Mouse (Mus musculus) hindbrain, embryonic 11.5 days (tissue): ENCODE results near the gene Ywhae. TPM values are rescaled to one million over a fixed set of nuclear protein-coding genes. Genes with fewer than 3 reads are reported as not detected.

Experiments used
- ATAC-seq: fragments of 200-750 bp; cut with Nextera tagmentation; 2 replicates; pipeline ENCODE4 v1.8.0; 2017; ENCODE audit warnings: mild to moderate bottlenecking, moderate TSS enrichment, moderate library complexity; ENCODE audit not compliant: low FRiP score
- DNase-seq: peaks from one replicate; pipeline ENCODE4 v3.0.0-alpha.2; 2015; ENCODE audit warnings: low spot score
- H3K27ac ChIP-seq: fragments of 300-500 bp; sonication (generic); 2 replicates; pipeline ENCODE4 v1.5.1; 2014; ENCODE audit warnings: mild to moderate bottlenecking, low read depth, low read length
- H3K27me3 ChIP-seq: fragments of 300-500 bp; sonication (generic); 2 replicates; pipeline ENCODE4 v1.6.1; 2014; ENCODE audit warnings: mild to moderate bottlenecking, low read length, moderate library complexity, mixed read lengths; ENCODE audit not compliant: control insufficient read depth, insufficient read depth
- H3K36me3 ChIP-seq: fragments of 300-500 bp; sonication (generic); 2 replicates; pipeline ENCODE4 v1.6.1; 2014; ENCODE audit warnings: mild to moderate bottlenecking, low read length, moderate library complexity, mixed read lengths; ENCODE audit not compliant: control insufficient read depth, insufficient read depth
- H3K4me1 ChIP-seq: fragments of 300-500 bp; sonication (generic); replicated peaks from 2 replicates; pipeline ENCODE4 v1.6.1; 2014; ENCODE audit warnings: low read length, mixed read lengths; ENCODE audit not compliant: control insufficient read depth, insufficient read depth
- H3K4me2 ChIP-seq: fragments of 300-500 bp; sonication (generic); replicated peaks from 2 replicates; pipeline ENCODE4 v1.6.1; 2014; ENCODE audit warnings: mild to moderate bottlenecking, low read depth, low read length
- H3K4me3 ChIP-seq: fragments of 300-500 bp; sonication (generic); 2 replicates; pipeline ENCODE4 v1.5.1; 2014; ENCODE audit warnings: low read depth, low read length
- H3K9ac ChIP-seq: fragments of 300-500 bp; sonication (generic); 2 replicates; pipeline ENCODE4 v1.6.1; 2014; ENCODE audit warnings: low read depth, low read length
- H3K9me3 ChIP-seq: fragments of 300-500 bp; sonication (generic); 2 replicates; pipeline ENCODE4 v1.6.1; 2016; ENCODE audit warnings: low read length; ENCODE audit not compliant: control insufficient read depth
- WGBS: fragments of 180-500 bp; shearing (Covaris S2); extraction: QIAGEN DNeasy Blood & Tissue Kit; methylation state at CpG from one replicate; pipeline ENCODE4 v1.1.7; 2014; 5-methylcytosine and 5-hydroxymethylcytosine counted together
- polyA plus RNA-seq: library from polyadenylated mRNA; unstranded; fragments of >200 nt; fragmentation: Nextera tagmentation; extraction: Ambion mirVana; gene quantifications from 2 replicates; pipeline ENCODE4 v1.2.1, GENCODE M21; 2014

Ywhae gene
- polyA plus RNA-seq, 1 experiment from 2014 or later, result 1,626 TPM

DNA sequence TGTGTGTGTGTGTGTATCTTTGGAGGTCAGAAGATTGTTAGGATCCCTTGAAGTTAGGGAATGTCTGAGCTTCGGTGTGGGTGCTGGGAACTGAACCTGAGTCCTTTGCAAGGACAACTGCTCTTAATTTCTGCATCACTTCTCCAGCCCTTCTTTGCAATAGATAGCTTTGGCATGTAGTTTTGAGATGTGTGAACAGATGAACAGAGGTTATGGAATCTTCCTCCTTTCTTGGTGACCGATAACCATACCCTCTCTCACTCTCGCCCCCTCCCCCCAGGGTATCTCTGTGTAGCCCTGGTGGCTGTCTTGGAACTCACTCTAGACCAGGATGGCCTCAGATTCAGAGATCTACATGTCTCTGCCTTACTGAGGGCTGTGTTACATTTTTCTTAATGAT is 12.1 kb downstream of the Ywhae start:
- no peak for ATAC-seq
- no peak overlapping the region for H3K4me2 ChIP-seq
- H3K36me3 ChIP-seq, result no peaks in the 10 kb centered on the region
- 91% methylated on average over 3 of the region's 3 CpGs for WGBS
- no peak overlapping the region for H3K4me3 ChIP-seq
- H3K27ac ChIP-seq, result no peak overlapping the region
- no peaks in the 10 kb centered on the region for H3K9me3 ChIP-seq
- no peak for DNase-seq
- H3K4me1 ChIP-seq, result 0 out of 2 replicates have a peak, but pooled peaks cover 2% of the 10 kb centered on the region
- H3K27me3 ChIP-seq, result no peaks in the 10 kb centered on the region
- H3K9ac ChIP-seq, result no peak overlapping the region

DNA sequence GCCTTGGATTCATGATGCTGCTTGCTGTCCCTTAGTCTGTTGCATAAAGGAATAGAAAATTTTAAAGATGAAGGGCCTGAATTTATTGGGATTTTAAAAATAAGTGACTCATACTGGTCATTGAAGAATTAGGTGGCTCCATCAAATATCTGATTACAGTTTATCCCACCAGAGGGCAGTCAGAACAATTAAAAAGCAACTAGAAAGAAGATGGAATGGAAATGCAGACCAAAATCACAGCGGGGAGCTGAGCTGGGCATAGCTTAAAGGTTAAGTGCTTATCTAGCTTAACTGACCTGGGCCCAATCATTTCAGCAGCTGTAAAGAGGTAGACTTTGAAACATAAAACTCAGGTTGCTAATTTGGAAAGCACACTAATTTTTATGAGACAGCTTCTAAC is 17.9 kb downstream of the Ywhae start:
- H3K27ac ChIP-seq, result no peak overlapping the region
- no peaks in the 10 kb centered on the region for H3K27me3 ChIP-seq
- H3K4me3 ChIP-seq, result no peak overlapping the region
- no peak overlapping the region for H3K4me2 ChIP-seq
- H3K9me3 ChIP-seq, result no peaks in the 10 kb centered on the region
- 92% methylated on average over 1 of the region's 1 CpGs for WGBS
- no peak overlapping the region for H3K9ac ChIP-seq
- no peak for DNase-seq
- ATAC-seq, result no peak
- no peaks in the 10 kb centered on the region for H3K36me3 ChIP-seq
- H3K4me1 ChIP-seq, result 0 out of 2 replicates have a peak, but pooled peaks cover 2% of the 10 kb centered on the region

DNA sequence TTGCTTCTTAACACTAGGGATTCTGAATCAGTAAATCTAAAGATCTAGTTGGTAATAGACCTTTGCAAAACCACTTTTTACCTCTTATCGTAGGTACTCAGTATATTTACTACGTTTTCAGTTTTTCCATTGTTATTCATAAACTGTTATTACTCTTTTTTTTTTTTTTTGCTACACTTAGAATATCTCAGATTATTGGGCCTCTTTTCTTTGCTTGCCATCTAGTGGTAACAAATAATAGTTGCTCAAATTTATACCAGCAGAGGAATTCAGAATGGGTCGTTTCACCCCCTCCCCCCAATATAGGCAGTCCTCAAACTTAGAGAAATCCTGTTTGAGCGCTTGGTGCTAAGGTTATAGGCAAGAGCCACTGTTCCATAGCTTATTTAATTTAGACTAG is 18.4 kb downstream of the Ywhae start:
- Histone ChIP-seq H3K36me3 (no peaks in the 10 kb centered on the region), H3K27me3 (no peaks in the 10 kb centered on the region), H3K27ac (no peak overlapping the region), H3K9me3 (no peaks in the 10 kb centered on the region), H3K9ac (no peak overlapping the region), H3K4me1 (0 out of 2 replicates have a peak, but pooled peaks cover 2% of the 10 kb centered on the region), H3K4me3 (no peak overlapping the region), H3K4me2 (no peak overlapping the region)
- DNase-seq, result no peak
- no peak for ATAC-seq
- WGBS, result 92% methylated on average over 4 of the region's 4 CpGs

DNA sequence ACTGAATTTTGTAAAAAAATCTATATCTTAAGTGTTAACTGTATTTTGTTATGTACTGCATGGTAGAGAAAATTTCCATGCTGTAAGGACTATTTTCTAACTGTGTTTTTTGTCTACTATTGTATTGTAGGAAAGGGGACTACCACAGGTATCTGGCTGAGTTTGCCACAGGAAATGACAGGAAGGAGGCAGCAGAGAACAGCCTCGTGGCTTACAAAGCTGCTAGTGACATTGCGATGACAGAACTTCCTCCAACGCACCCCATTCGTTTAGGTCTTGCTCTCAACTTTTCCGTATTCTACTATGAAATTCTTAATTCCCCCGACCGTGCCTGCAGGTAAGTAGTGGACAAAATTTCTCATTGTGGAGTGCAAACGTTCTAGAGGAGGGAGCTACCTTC is 24.0 kb downstream of the Ywhae start:
- ATAC-seq, result no peak
- H3K36me3 ChIP-seq, result 0 out of 2 replicates have a peak, but pooled peaks cover 9% of the 10 kb centered on the region
- H3K4me3 ChIP-seq, result no peak overlapping the region
- H3K27ac ChIP-seq, result no peak overlapping the region
- H3K27me3 ChIP-seq, result no peaks in the 10 kb centered on the region
- no peak overlapping the region for H3K9ac ChIP-seq
- 94% methylated on average over 8 of the region's 8 CpGs for WGBS
- H3K9me3 ChIP-seq, result no peaks in the 10 kb centered on the region
- H3K4me2 ChIP-seq, result no peak overlapping the region
- DNase-seq, result no peak
- no peaks in the 10 kb centered on the region for H3K4me1 ChIP-seq

DNA sequence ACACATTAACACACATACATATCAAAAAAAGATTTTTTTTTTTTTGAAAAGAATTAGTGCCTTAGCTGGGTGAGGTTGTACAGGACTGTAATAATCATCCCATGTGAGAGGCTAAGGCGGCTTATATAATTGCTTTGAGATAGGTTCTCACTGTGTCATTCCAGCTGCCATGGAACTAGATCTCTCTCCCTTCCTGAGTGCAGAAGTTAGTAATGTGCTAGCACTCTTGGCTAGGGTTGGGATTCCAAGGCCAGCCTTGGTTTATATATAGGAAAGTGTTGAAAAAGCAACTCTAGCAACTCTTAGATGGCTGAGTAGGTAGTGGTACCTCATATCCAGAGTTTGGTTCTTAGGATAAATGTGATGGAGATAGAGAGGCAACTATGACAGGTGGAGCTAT is 25.9 kb downstream of the Ywhae start:
- Histone ChIP-seq H3K4me3 (no peak overlapping the region), H3K9me3 (no peaks in the 10 kb centered on the region), H3K36me3 (0 out of 2 replicates have a peak, but pooled peaks cover 9% of the 10 kb centered on the region), H3K9ac (no peak overlapping the region), H3K27me3 (no peaks in the 10 kb centered on the region), H3K4me2 (no peak overlapping the region), H3K4me1 (no peaks in the 10 kb centered on the region), H3K27ac (no peak overlapping the region)
- 95% methylated on average over 1 of the region's 1 CpGs for WGBS
- DNase-seq (no peak), ATAC-seq (no peak)

DNA sequence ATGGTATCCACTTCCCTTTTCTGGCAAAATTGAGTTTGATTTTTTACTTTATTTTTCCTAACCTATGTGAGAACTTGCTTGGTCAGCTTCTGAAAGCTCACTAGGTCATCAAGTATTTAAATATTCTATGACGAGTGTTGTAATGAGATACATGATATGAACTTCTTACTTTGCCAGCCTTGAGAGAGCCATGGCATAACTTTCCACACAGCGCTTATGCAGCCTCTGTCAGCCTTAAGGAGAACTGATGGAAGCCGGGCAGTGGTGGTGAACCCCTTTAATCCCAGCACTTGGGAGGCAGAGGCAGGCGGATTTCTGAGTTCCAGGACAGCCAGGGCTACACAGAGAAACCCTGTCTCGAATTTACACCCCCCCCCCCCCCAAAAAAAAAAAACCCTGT is 28.1 kb downstream of the Ywhae start:
- DNase-seq (no peak), ATAC-seq (no peak)
- H3K4me1 ChIP-seq, result no peaks in the 10 kb centered on the region
- 0 out of 2 replicates have a peak, but pooled peaks cover 11% of the 10 kb centered on the region for H3K36me3 ChIP-seq
- H3K9me3 ChIP-seq, result no peaks in the 10 kb centered on the region
- no peak overlapping the region for H3K4me3 ChIP-seq
- no peak overlapping the region for H3K9ac ChIP-seq
- H3K4me2 ChIP-seq, result no peak overlapping the region
- no peak overlapping the region for H3K27ac ChIP-seq
- WGBS, result 96% methylated on average over 5 of the region's 5 CpGs
- H3K27me3 ChIP-seq, result no peaks in the 10 kb centered on the region

DNA sequence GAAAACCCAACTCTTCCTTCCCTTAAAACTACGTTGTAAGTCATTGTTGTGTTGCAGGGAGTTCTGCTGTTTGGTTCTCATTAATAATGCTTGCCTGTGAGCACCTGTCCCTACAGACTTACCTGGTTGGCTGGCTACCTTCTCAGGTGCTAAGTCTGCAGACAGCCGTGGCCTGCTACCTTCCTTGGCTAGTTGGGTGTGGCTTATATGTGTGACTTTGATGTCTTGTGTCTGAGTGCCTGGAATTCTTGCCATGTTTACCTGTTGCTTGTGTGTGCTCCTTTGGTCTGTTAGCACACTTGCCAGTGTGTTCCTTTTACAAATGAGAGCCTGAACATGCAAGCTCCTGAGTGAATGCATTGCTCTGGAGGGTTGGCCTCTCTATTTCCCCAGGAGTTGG is 30.0 kb downstream of the Ywhae start:
- Histone ChIP-seq H3K27ac (no peak overlapping the region), H3K9me3 (no peaks in the 10 kb centered on the region), H3K27me3 (no peaks in the 10 kb centered on the region), H3K4me2 (no peak overlapping the region), H3K9ac (no peak overlapping the region), H3K4me1 (no peaks in the 10 kb centered on the region), H3K4me3 (no peak overlapping the region), H3K36me3 (0 out of 2 replicates have a peak, but pooled peaks cover 5% of the 10 kb centered on the region)
- DNase-seq, result no peak
- ATAC-seq, result no peak
- WGBS, result 87% methylated on average over 2 of the region's 2 CpGs

DNA sequence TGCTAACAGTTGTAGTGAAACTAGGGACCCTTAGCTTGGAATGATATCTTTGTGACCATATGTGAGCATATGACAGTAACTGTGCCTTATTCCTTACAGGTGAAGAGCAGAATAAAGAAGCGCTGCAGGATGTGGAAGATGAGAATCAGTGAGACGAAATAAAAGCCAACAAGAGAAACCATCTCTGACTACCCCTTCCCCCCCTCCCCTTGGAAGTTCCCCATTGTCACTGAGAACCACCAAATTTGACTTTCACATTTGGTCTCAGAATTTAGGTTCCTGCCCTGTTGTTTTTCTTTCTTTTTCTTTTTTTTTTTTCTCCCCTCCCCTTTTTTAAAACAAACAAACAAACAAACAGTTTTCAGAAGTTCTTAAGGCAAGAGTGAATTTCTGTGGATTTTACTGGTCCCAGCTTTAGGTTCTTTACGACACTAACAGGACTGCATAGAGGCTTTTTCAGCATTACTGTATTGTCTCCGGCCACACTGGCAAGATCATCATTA is 31.9 kb downstream of the Ywhae start:
- ATAC-seq (no peak), DNase-seq (no peak)
- no peak overlapping the region for H3K27ac ChIP-seq
- WGBS, result 85% methylated on average over 4 of the region's 4 CpGs
- no peaks in the 10 kb centered on the region for H3K9me3 ChIP-seq
- H3K9ac ChIP-seq, result no peak overlapping the region
- H3K4me1 ChIP-seq, result no peaks in the 10 kb centered on the region
- H3K27me3 ChIP-seq, result no peaks in the 10 kb centered on the region
- H3K4me2 ChIP-seq, result no peak overlapping the region
- no peak overlapping the region for H3K4me3 ChIP-seq
- H3K36me3 ChIP-seq, result 0 out of 2 replicates have a peak, but pooled peaks cover 2% of the 10 kb centered on the region

DNA sequence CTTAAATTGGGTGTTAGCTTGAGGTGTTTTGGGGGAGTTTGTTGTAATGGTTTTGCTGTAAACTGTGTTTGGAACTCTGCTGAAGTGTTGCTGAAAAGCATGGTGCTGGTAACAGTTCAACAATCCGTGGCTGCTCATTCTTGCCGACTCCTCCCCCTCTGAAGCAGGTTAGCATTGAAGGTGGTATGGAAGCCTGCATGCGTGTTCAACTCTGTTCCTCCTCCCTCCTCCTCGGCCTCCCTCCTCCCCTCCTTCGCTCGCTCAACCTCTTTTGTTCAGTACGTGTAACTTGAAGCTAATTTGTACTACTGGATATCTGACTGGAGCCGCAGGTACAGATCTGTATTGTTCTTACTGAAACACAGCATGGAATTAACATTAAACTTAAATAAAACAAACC is 32.5 kb downstream of the Ywhae start:
- ATAC-seq (no peak), DNase-seq (no peak)
- Histone ChIP-seq H3K4me2 (no peak overlapping the region), H3K4me1 (no peaks in the 10 kb centered on the region), H3K9ac (no peak overlapping the region), H3K36me3 (0 out of 2 replicates have a peak, but pooled peaks cover 2% of the 10 kb centered on the region), H3K27me3 (no peaks in the 10 kb centered on the region), H3K9me3 (no peaks in the 10 kb centered on the region), H3K4me3 (no peak overlapping the region), H3K27ac (no peak overlapping the region)
- WGBS, result 89% methylated on average over 8 of the region's 8 CpGs
